Mouse (Mus musculus) G1E (cell line): ENCODE measurements around the gene Lgmn.

Source experiments
- CTCF ChIP-seq: IDR thresholded peaks from 2 replicates; pipeline ENCODE4 v1.5.1; 2012; ENCODE audit warnings: low read depth, low read length, inconsistent platforms, mixed read lengths
- GATA1 ChIP-seq: IDR thresholded peaks from 2 replicates; pipeline ENCODE4 v1.6.1; 2012; ENCODE audit warnings: borderline replicate concordance, low read length, inconsistent platforms, mixed read lengths

GRCm38 (mm10) chr12:102453581-102453980 is 14.0 kb upstream of the Lgmn start:
- TF ChIP-seq CTCF: no peak
- TF ChIP-seq GATA1: no peak
